Mouse (Mus musculus) frontal cortex, adult (tissue): ENCODE measurements around the gene Dap3.
"Not testable (repeated sequence)": the region's sequence is repeated elsewhere in the genome, so short reads cannot be mapped to it uniquely, and the experiment has no call there.

ENCODE experiments used
- ATAC-seq: cut with Nextera tagmentation; 2 replicates; pipeline ENCODE4 v1.9.2; 2017; ENCODE audit warnings: mild to moderate bottlenecking, moderate library complexity, mixed read lengths; ENCODE audit not compliant: low TSS enrichment

Gene Dap3

GRCm38 (mm10) chr3:88950576-88951326, at the start of gene Dap3, which contains the start of gene Ash1l:
TSS of gene Dap3 (minus strand) at chr3:88951181.
TSS of gene Ash1l (plus strand) at chr3:88950622.
- ATAC-seq = peak; percentile 78

GRCm38 (mm10) chr3:88992793-88993192, 41.8 kb upstream of the Dap3 start:
- ATAC-seq = peak; percentile 65; the same call in 1 of the 2 replicates

- peak; percentile 27; the same call in 1 of the 2 replicates for ATAC-seq
These were observed 33.0 kb upstream of the Dap3 start for GRCm38 (mm10) chr3:88983921-88984381.

- no peak for ATAC-seq
These were observed 30.4 kb upstream of the Dap3 start for GRCm38 (mm10) chr3:88981206-88982010.

GRCm38 (mm10) chr3:88975012-88975411, 24.0 kb upstream of the Dap3 start:
- peak; percentile 9; the same call in 1 of the 2 replicates for ATAC-seq

GRCm38 (mm10) chr3:88963211-88963610, 12.2 kb upstream of the Dap3 start:
- ATAC-seq = not testable (repeated sequence)

GRCm38 (mm10) chr3:88953736-88954135, 2.8 kb upstream of the Dap3 start:
- ATAC-seq = no peak

- no peak for ATAC-seq
These were observed 2.3 kb upstream of the Dap3 start for GRCm38 (mm10) chr3:88953246-88953645.

GRCm38 (mm10) chr3:88951327-88951800, 383 bp upstream of the Dap3 start:
- no peak for ATAC-seq

GRCm38 (mm10) chr3:88949786-88950575, 1.0 kb downstream of the Dap3 start:
- ATAC-seq = peak; percentile 81

- ATAC-seq = no peak
These were observed 6.9 kb downstream of the Dap3 start for GRCm38 (mm10) chr3:88944109-88944508.

- ATAC-seq = no peak
These were observed 8.6 kb downstream of the Dap3 start for GRCm38 (mm10) chr3:88942316-88942880.

GRCm38 (mm10) chr3:88939749-88940148, 11.2 kb downstream of the Dap3 start:
- no peak for ATAC-seq

- no peak for ATAC-seq
These were observed 11.9 kb downstream of the Dap3 start for GRCm38 (mm10) chr3:88939071-88939470.

GRCm38 (mm10) chr3:88929501-88929900, 21.5 kb downstream of the Dap3 start:
- ATAC-seq = no peak

- ATAC-seq = no peak
These were observed 25.3 kb downstream of the Dap3 start for GRCm38 (mm10) chr3:88925651-88926050.

- ATAC-seq = no peak
These were observed 26.9 kb downstream of the Dap3 start for GRCm38 (mm10) chr3:88923989-88924591.

- no peak for ATAC-seq
These were observed 29.6 kb downstream of the Dap3 start for GRCm38 (mm10) chr3:88921411-88921810.

- ATAC-seq = no peak
These were observed 32.0 kb downstream of the Dap3 start for GRCm38 (mm10) chr3:88918981-88919380.

GRCm38 (mm10) chr3:88914384-88914810, 36.6 kb downstream of the Dap3 start:
- no peak; the same call in 1 of the 2 replicates for ATAC-seq
